Mouse (Mus musculus) MEL (cell line): ENCODE measurements at regions not wholly inside any gene's neighbourhood (a gene's known extent, or its start where the extent isn't known, plus 50 kb on each side); places are given as distances from the start of the nearest gene placed in this dataset.
"Not testable (repeated sequence)": the region's sequence is repeated elsewhere in the genome, so short reads cannot be mapped to it uniquely, and the experiment has no call there.

Source experiments
- DNase-seq: peaks from one replicate; pipeline ENCODE4 v3.0.0; 2011; ENCODE audit warnings: low read depth, low spot score
- H3K27ac ChIP-seq: 2 replicates; pipeline ENCODE4 v1.5.1; 2012; ENCODE audit warnings: low read depth, mild to moderate bottlenecking, control low read depth, low read length, moderate library complexity; ENCODE audit not compliant: control insufficient read depth
- H3K27me3 ChIP-seq, 2 experiments: fragments of 150-350 bp in 1 of 2; sonication (generic) in 1 of 2; 2 replicates each; pipeline ENCODE4 v1.6.1; 2012; ENCODE audit warnings: low read length in 2 of 2, mild to moderate bottlenecking in 2 of 2, improper control_type of control experiment in 1 of 2, moderate library complexity in 1 of 2; ENCODE audit not compliant: insufficient read depth in 2 of 2, control insufficient read depth in 1 of 2
- H3K36me3 ChIP-seq, 2 experiments: 2 replicates each; pipeline ENCODE4 v1.6.1; 2012 to 2014; ENCODE audit warnings: low read length in 2 of 2, improper control_type of control experiment in 1 of 2, inconsistent platforms in 1 of 2, mild to moderate bottlenecking in 1 of 2; ENCODE audit not compliant: insufficient read depth in 2 of 2, control insufficient read depth in 1 of 2
- H3K4me1 ChIP-seq, 2 experiments: fragments of 150-350 bp in 1 of 2; sonication (generic) in 1 of 2; 2 replicates each; pipeline ENCODE4 v1.6.1; 2012; ENCODE audit warnings: low read length in 2 of 2, improper control_type of control experiment in 1 of 2, mild to moderate bottlenecking in 1 of 2; ENCODE audit not compliant: insufficient read depth in 2 of 2, control insufficient read depth in 1 of 2
- H3K4me3 ChIP-seq, 2 experiments: fragments of 150-350 bp in 1 of 2; sonication (generic) in 1 of 2; 2 replicates each; pipeline ENCODE4 v1.5.1; 2012; ENCODE audit warnings: low read depth in 2 of 2, low read length in 2 of 2, mild to moderate bottlenecking in 2 of 2, moderate library complexity in 2 of 2, control low read depth in 1 of 2, improper control_type of control experiment in 1 of 2; ENCODE audit not compliant: control insufficient read depth in 1 of 2, insufficient read depth in 1 of 2
- H3K79me2 ChIP-seq: 2 replicates; pipeline ENCODE4 v1.6.1; 2012; ENCODE audit warnings: mild to moderate bottlenecking, low read length, moderate library complexity; ENCODE audit not compliant: control insufficient read depth, poor library complexity, insufficient read depth
- H3K9ac ChIP-seq: 2 replicates; pipeline ENCODE4 v1.6.1; 2012; ENCODE audit warnings: low read depth, mild to moderate bottlenecking, control low read depth, low read length, moderate library complexity; ENCODE audit not compliant: control insufficient read depth, poor library complexity, severe bottlenecking
- H3K9me3 ChIP-seq: fragments of 150-350 bp; sonication (generic); replicated peaks from 2 replicates; pipeline ENCODE4 v1.6.1; 2012; ENCODE audit warnings: mild to moderate bottlenecking, low read length, improper control_type of control experiment, moderate library complexity; ENCODE audit not compliant: insufficient read depth
- CHD2 ChIP-seq: IDR thresholded peaks from 2 replicates; pipeline ENCODE4 v1.6.1; 2011; ENCODE audit warnings: low read length, improper control_type of control experiment
- GABPA ChIP-seq: IDR thresholded peaks from 2 replicates; pipeline ENCODE4 v1.6.1; 2012; ENCODE audit warnings: low read depth, mild to moderate bottlenecking, inconsistent platforms, low read length, improper control_type of control experiment, moderate library complexity
- GATA1 ChIP-seq: IDR thresholded peaks from 2 replicates; pipeline ENCODE4 v1.6.1; 2011; ENCODE audit warnings: low read depth, low read length, improper control_type of control experiment
- KAT2A ChIP-seq: conservative IDR thresholded peaks from 2 replicates; pipeline ENCODE4 v1.6.1; 2012; ENCODE audit warnings: low read depth, low read length, improper control_type of control experiment, inconsistent platforms
- MAZ ChIP-seq: IDR thresholded peaks from 2 replicates; pipeline ENCODE4 v1.6.1; 2012; ENCODE audit warnings: low read depth, mild to moderate bottlenecking, inconsistent platforms, low read length, improper control_type of control experiment
- NELFE ChIP-seq: IDR thresholded peaks from 2 replicates; pipeline ENCODE4 v1.6.1; 2011; ENCODE audit warnings: low read depth, low read length, improper control_type of control experiment
- SMC3 ChIP-seq: IDR thresholded peaks from 2 replicates; pipeline ENCODE4 v1.6.1; 2011; ENCODE audit warnings: low read depth, low read length, improper control_type of control experiment

DNA sequence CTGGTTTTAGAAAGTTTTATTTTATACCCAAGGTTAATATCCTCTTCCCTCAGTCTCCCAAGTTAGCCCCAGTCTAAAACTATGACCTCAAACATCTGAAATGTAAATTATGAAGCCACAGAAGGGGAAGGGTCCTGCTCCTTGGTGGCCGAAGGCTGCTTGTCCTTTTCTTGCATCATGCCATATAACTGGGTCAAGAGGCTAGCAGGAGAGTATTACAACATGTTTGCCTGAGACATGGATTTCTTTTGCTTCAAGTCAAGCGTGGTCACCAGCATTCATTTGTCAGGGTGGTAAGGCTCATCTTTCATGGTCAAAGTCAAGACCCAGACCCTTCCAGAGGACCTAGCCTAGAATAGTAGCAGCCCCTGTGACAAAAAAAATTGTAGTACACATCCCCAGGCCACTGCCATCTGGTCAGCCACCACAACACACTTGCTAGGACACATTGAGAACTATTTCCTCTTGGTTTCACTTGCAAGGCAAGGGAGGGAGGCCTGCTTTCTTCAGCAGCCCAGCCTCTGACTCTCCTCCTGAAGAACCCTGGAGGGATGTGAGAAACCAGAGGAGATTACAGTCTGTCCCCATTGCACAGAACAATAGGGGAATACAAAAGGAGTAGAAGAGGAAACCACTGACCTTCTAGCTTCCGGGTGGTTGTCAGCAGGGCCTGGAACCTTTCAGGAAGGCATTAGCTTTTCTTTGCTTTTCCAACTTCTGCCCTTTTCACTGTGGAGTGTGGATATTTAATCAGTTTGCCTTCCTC is 85.3 kb downstream of the Rassf10 start:
- H3K27me3 ChIP-seq, result no peaks in the 10 kb centered on the region
- no peak overlapping the region for H3K27ac ChIP-seq

DNA sequence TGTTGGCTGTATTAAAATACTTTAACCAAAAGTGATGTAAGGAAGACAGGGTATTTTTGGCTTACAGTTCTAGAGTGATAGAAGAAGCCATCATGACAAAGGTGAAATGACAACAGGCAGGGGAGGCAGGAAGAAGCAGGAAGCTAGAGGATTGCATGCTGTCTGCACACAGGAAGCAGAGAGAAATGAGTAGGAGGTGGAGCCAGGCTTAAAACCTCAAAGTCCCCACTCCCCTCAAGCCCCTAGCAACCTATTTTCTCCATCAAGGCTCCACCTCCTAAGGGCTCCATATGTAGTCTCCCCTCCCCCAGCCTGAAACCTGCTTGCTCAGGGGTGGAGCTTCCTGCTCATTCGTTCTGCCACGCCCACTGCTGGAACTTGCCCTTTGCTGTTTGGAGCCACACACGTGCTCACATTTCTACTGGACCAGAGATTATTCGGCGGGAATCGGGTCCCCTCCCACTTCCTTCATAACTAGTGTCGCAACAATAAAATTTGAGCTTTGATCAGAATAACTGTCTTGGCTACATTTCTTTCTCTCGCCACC is 91.9 kb downstream of the Rassf10 start:
- not testable (repeated sequence) for H3K4me3 ChIP-seq, H3K27me3 ChIP-seq, H3K4me1 ChIP-seq, H3K36me3 ChIP-seq, H3K27ac ChIP-seq, H3K9ac ChIP-seq, DNase-seq, H3K9me3 ChIP-seq, H3K79me2 ChIP-seq

More for the DNA sequence above, 85.3 kb downstream of the Rassf10 start:
- H3K79me2 ChIP-seq, result no peaks in the 10 kb centered on the region
- no peaks in the 10 kb centered on the region for H3K36me3 ChIP-seq
- H3K4me1 ChIP-seq, result no peaks in the 10 kb centered on the region
- no peak overlapping the region for H3K4me3 ChIP-seq
- no peaks in the 10 kb centered on the region for H3K9me3 ChIP-seq
- no peak for DNase-seq
- H3K9ac ChIP-seq, result no peak overlapping the region
- TF ChIP-seq GABPA (no peak), GATA1 (no peak), KAT2A (no peak), NELFE (no peak)

DNA sequence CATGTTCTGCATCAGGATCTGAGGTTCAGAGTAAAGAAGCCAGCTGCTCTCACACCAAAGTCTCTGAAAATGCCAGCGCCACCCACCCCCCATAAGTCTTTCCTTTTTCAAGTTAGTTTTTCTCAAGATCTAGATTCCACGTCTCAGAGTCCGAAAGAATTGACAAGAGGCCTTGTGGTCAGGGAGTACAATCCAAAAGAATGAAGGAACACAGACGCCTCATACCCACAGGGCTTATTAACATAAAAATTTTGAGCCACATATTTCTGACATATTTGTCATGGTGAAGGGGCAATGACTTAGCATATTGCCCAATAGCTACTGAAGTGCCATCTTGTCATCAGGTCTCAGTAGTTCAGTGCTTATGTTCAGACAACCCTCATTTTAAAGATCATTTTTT is 92.6 kb downstream of the Rassf10 start:
- no peak overlapping the region for H3K4me3 ChIP-seq
- DNase-seq, result no peak
- no peaks in the 10 kb centered on the region for H3K9me3 ChIP-seq
- no peaks in the 10 kb centered on the region for H3K36me3 ChIP-seq
- TF ChIP-seq SMC3, result no peak
- H3K27ac ChIP-seq, result no peak overlapping the region
- H3K9ac ChIP-seq, result no peak overlapping the region
- H3K4me1 ChIP-seq, result no peaks in the 10 kb centered on the region
- no peaks in the 10 kb centered on the region for H3K27me3 ChIP-seq
- H3K79me2 ChIP-seq, result no peaks in the 10 kb centered on the region

DNA sequence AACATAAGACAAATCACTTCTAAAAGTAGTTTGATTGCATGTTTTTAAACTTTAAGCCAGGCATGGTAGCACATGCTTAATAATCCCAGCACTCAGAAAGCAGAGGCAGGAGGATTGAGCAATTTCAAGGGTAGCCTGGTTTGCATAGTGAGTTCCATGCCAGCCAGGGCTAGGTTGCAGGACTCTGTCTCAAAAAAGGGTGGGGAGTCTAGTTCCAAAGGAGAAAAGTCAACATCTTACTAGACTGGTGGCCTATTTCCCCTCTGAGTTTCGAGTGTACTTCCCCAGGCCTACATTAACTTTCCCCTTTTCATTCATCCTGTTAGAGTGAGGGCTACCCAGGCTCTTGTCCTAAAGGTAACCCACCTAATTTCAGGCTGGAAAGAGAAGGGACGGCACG is 93.8 kb downstream of the Rassf10 start:
- Histone ChIP-seq H3K27ac (no peak overlapping the region), H3K4me3 (no peak overlapping the region), H3K9ac (no peak overlapping the region), H3K9me3 (no peaks in the 10 kb centered on the region), H3K4me1 (no peaks in the 10 kb centered on the region), H3K27me3 (no peaks in the 10 kb centered on the region), H3K79me2 (no peaks in the 10 kb centered on the region), H3K36me3 (no peaks in the 10 kb centered on the region)
- no peak for TF ChIP-seq CHD2
- TF ChIP-seq MAZ, result no peak
- no peak for DNase-seq
